Mouse (Mus musculus) megakaryocyte, embryonic 14.5 days (primary cell): ENCODE data around the gene Dlg4.

Experiments
- FLI1 ChIP-seq: IDR thresholded peaks from 2 replicates; pipeline ENCODE4 v1.6.1; 2012; ENCODE audit warnings: low read length, inconsistent platforms, mixed read lengths
- GATA1 ChIP-seq: IDR thresholded peaks from 3 replicates; pipeline ENCODE4 v1.6.1; 2012; ENCODE audit warnings: mixed read lengths, low read length, inconsistent platforms, borderline replicate concordance

DNA sequence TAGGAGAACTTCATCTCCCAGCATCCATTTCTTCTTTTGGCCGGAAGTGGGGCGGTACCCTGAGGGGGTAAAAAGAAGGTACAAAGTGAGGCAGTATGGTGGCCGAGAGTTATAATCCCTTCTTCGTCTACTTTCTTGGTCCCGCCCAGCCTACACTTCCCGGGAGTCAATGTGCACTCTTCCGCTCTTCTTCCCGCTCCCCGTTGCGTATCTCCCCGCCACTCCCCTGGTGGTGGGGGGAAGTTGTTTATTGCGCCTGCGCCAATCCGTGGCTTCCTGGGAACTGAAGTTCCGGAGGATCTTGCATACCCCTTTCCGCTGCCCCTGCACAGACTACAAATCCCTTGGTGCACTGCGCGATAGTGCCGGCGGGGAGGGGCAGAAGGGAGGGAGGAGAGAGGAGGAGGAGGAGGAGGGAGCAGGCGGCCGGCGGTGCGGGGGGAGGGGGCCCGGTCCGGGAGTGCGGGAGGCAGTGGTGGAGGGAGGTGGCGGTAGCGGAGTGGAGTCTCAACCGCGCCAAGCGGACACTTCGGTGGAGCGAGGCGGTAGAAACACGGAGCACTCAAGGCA, 21.3 kb upstream of the Dlg4 start, which contains the start of gene Phf23:
- no peak for TF ChIP-seq GATA1
- peak; percentile 75 for TF ChIP-seq FLI1
